Mouse (Mus musculus) spleen, adult 2 months (tissue): Measurements from ENCODE around the gene Ulk4.
"Not testable (repeated sequence)": the region's sequence is repeated elsewhere in the genome, so short reads cannot be mapped to it uniquely, and the experiment has no call there.

Experiments
- CTCF ChIP-seq: fragments of 200-500 bp; IDR thresholded peaks from 2 replicates; pipeline ENCODE4 v1.5.1; 2011; ENCODE audit warnings: mild to moderate bottlenecking, inconsistent platforms; ENCODE audit not compliant: insufficient read depth, insufficient read length, insufficient replicate concordance; ENCODE audit errors: extremely low read depth
- POLR2A ChIP-seq: fragments of 200-500 bp; IDR thresholded peaks from 2 replicates; pipeline ENCODE4 v1.6.1; 2011; ENCODE audit warnings: low read depth, low read length, inconsistent platforms

GRCm38 (mm10) chr9:121240242-121240641, 36.8 kb downstream of the Ulk4 start:
- not testable (repeated sequence) for TF ChIP-seq POLR2A
- peak; percentile 49; the same call in 1 of the 2 replicates for TF ChIP-seq CTCF
